Mouse (Mus musculus): ENCODE measurements at regions not wholly inside any gene's neighbourhood (a gene's known extent, or its start where the extent isn't known, plus 50 kb on each side); places are given as distances from the start of the nearest gene placed in this dataset.

GRCm38 (mm10) chr2:133326290-133327050, 225.5 kb upstream of the Bmp2 start:
- Histone ChIP-seq H3K79me3 (ENCODE audit: low read depth) (no peaks in the 10 kb centered on the region), H3K36me3 (ENCODE audit: control insufficient read depth, insufficient read depth) (no peaks in the 10 kb centered on the region), H3K79me2 (ENCODE audit: control insufficient read depth, insufficient read depth) (no peaks in the 10 kb centered on the region), H3ac (ENCODE audit: control insufficient read depth, insufficient read length, low read depth) (no peak overlapping the region), H3K4me3 (ENCODE audit: insufficient read depth, poor library complexity, severe bottlenecking) (no peak overlapping the region), H3K27me3 (ENCODE audit: control insufficient read depth, insufficient read depth, insufficient read length) (no peaks in the 10 kb centered on the region)
- TF ChIP-seq MYOG (IDR thresholded peaks at IDR 0.05; ENCODE audit: control insufficient read depth, extremely low read depth, insufficient read length) (no peak), CTCF (IDR thresholded peaks at IDR 0.05; ENCODE audit: control insufficient read depth, insufficient read depth, insufficient read length) (no peak), FOSL1 (IDR thresholded peaks at IDR 0.05; ENCODE audit: insufficient read depth, low read length, poor library complexity, severe bottlenecking) (no peak), MYOD1 (IDR thresholded peaks at IDR 0.05; ENCODE audit: control insufficient read depth, insufficient read length, low read depth) (no peak), CEBPB (IDR thresholded peaks at IDR 0.05; ENCODE audit: low read depth) (no peak), USF1 (IDR thresholded peaks at IDR 0.05; ENCODE audit: low read depth) (no peak), MAX (IDR thresholded peaks at IDR 0.05) (no peak)

- no peaks in the 10 kb centered on the region for H3K36me3 ChIP-seq (ENCODE audit: control insufficient read depth, insufficient read depth)
- H3ac ChIP-seq (ENCODE audit: control insufficient read depth, insufficient read length, low read depth), result no peak overlapping the region
- TF ChIP-seq CEBPB (IDR thresholded peaks at IDR 0.05; ENCODE audit: low read depth) (no peak), USF1 (IDR thresholded peaks at IDR 0.05; ENCODE audit: low read depth) (no peak), MYOG (IDR thresholded peaks at IDR 0.05; ENCODE audit: control insufficient read depth, extremely low read depth, insufficient read length) (no peak), MAX (IDR thresholded peaks at IDR 0.05) (no peak), MYOD1 (IDR thresholded peaks at IDR 0.05; ENCODE audit: control insufficient read depth, insufficient read length, low read depth) (no peak)
- no peak overlapping the region for H3K4me3 ChIP-seq (ENCODE audit: insufficient read depth, poor library complexity, severe bottlenecking)
- no peaks in the 10 kb centered on the region for H3K79me3 ChIP-seq (ENCODE audit: low read depth)
- H3K27me3 ChIP-seq (ENCODE audit: control insufficient read depth, insufficient read depth, insufficient read length), result no peaks in the 10 kb centered on the region
- H3K79me2 ChIP-seq (ENCODE audit: control insufficient read depth, insufficient read depth), result no peaks in the 10 kb centered on the region
These were observed 224.3 kb upstream of the Bmp2 start for GRCm38 (mm10) chr2:133327653-133328052.

GRCm38 (mm10) chr2:133336177-133336901, 215.6 kb upstream of the Bmp2 start:
- no peaks in the 10 kb centered on the region for H3K79me2 ChIP-seq (ENCODE audit: control insufficient read depth, insufficient read depth)
- TF ChIP-seq CTCF (IDR thresholded peaks at IDR 0.05; ENCODE audit: control insufficient read depth, insufficient read depth, insufficient read length) (no peak), CEBPB (IDR thresholded peaks at IDR 0.05; ENCODE audit: low read depth) (no peak), FOSL1 (IDR thresholded peaks at IDR 0.05; ENCODE audit: insufficient read depth, low read length, poor library complexity, severe bottlenecking) (no peak), USF1 (IDR thresholded peaks at IDR 0.05; ENCODE audit: low read depth) (no peak), MYOD1 (IDR thresholded peaks at IDR 0.05; ENCODE audit: control insufficient read depth, insufficient read length, low read depth) (no peak), MAX (IDR thresholded peaks at IDR 0.05) (no peak), MYOG (IDR thresholded peaks at IDR 0.05; ENCODE audit: control insufficient read depth, extremely low read depth, insufficient read length) (no peak)
- H3ac ChIP-seq (ENCODE audit: control insufficient read depth, insufficient read length, low read depth), result no peak overlapping the region
- no peaks in the 10 kb centered on the region for H3K36me3 ChIP-seq (ENCODE audit: control insufficient read depth, insufficient read depth)
- no peak overlapping the region for H3K4me3 ChIP-seq (ENCODE audit: insufficient read depth, poor library complexity, severe bottlenecking)
- no peaks in the 10 kb centered on the region for H3K27me3 ChIP-seq (ENCODE audit: control insufficient read depth, insufficient read depth, insufficient read length)
- no peaks in the 10 kb centered on the region for H3K79me3 ChIP-seq (ENCODE audit: low read depth)

- Histone ChIP-seq H3ac (ENCODE audit: control insufficient read depth, insufficient read length, low read depth) (no peak overlapping the region), H3K4me3 (ENCODE audit: insufficient read depth, poor library complexity, severe bottlenecking) (no peak overlapping the region), H3K79me2 (ENCODE audit: control insufficient read depth, insufficient read depth) (no peaks in the 10 kb centered on the region), H3K27me3 (ENCODE audit: control insufficient read depth, insufficient read depth, insufficient read length) (no peaks in the 10 kb centered on the region), H3K79me3 (ENCODE audit: low read depth) (no peaks in the 10 kb centered on the region), H3K36me3 (ENCODE audit: control insufficient read depth, insufficient read depth) (no peaks in the 10 kb centered on the region)
- TF ChIP-seq CTCF (IDR thresholded peaks at IDR 0.05; ENCODE audit: control insufficient read depth, insufficient read depth, insufficient read length) (no peak), CEBPB (IDR thresholded peaks at IDR 0.05; ENCODE audit: low read depth) (no peak), USF1 (IDR thresholded peaks at IDR 0.05; ENCODE audit: low read depth) (no peak), MYOG (IDR thresholded peaks at IDR 0.05; ENCODE audit: control insufficient read depth, extremely low read depth, insufficient read length) (no peak), FOSL1 (IDR thresholded peaks at IDR 0.05; ENCODE audit: insufficient read depth, low read length, poor library complexity, severe bottlenecking) (no peak), MYOD1 (IDR thresholded peaks at IDR 0.05; ENCODE audit: control insufficient read depth, insufficient read length, low read depth) (no peak), MAX (IDR thresholded peaks at IDR 0.05) (no peak)
These were observed 213.8 kb upstream of the Bmp2 start for GRCm38 (mm10) chr2:133338150-133338549.

- Histone ChIP-seq H3K79me3 (ENCODE audit: low read depth) (no peaks in the 10 kb centered on the region), H3ac (ENCODE audit: control insufficient read depth, insufficient read length, low read depth) (no peak overlapping the region), H3K4me3 (ENCODE audit: insufficient read depth, poor library complexity, severe bottlenecking) (no peak overlapping the region), H3K36me3 (ENCODE audit: control insufficient read depth, insufficient read depth) (no peaks in the 10 kb centered on the region), H3K79me2 (ENCODE audit: control insufficient read depth, insufficient read depth) (no peaks in the 10 kb centered on the region), H3K27me3 (ENCODE audit: control insufficient read depth, insufficient read depth, insufficient read length) (no peaks in the 10 kb centered on the region)
- TF ChIP-seq MYOG (IDR thresholded peaks at IDR 0.05; ENCODE audit: control insufficient read depth, extremely low read depth, insufficient read length) (no peak), MAX (IDR thresholded peaks at IDR 0.05) (no peak), USF1 (IDR thresholded peaks at IDR 0.05; ENCODE audit: low read depth) (no peak), MYOD1 (IDR thresholded peaks at IDR 0.05; ENCODE audit: control insufficient read depth, insufficient read length, low read depth) (no peak), CTCF (IDR thresholded peaks at IDR 0.05; ENCODE audit: control insufficient read depth, insufficient read depth, insufficient read length) (no peak)
These were observed 210.6 kb upstream of the Bmp2 start for GRCm38 (mm10) chr2:133341352-133341751.
